Mouse (Mus musculus): ENCODE results near the gene Setdb2. TPM values are rescaled to one million over a fixed set of nuclear protein-coding genes. Genes with fewer than 3 reads are reported as not detected.
"Not testable (repeated sequence)": the region's sequence is repeated elsewhere in the genome, so short reads cannot be mapped to it uniquely, and the experiment has no call there.

Setdb2 gene
- polyA plus RNA-seq, 1 experiment from 2014 or later = 14.1 TPM

- H3K27me3 ChIP-seq (ENCODE audit: control insufficient read depth, insufficient read depth, low read length); H3K4me3 ChIP-seq (ENCODE audit: low read depth, low read length); H3K36me3 ChIP-seq (ENCODE audit: control insufficient read depth, insufficient read depth, low read length); ATAC-seq (ENCODE audit: insufficient number of reproducible peaks, low FRiP score, low TSS enrichment, low read depth); DNase-seq (ENCODE audit: low spot score); H3K9me3 ChIP-seq (ENCODE audit: control insufficient read depth, low read length); H3K9ac ChIP-seq (ENCODE audit: low read length); H3K4me2 ChIP-seq (ENCODE audit: low read depth, severe bottlenecking); H3K27ac ChIP-seq (replicated peaks; ENCODE audit: low read depth, low read length); H3K4me1 ChIP-seq (ENCODE audit: control insufficient read depth, insufficient read depth, low read length): not testable (repeated sequence)
- 95% methylated on average over 2 of the region's 2 CpGs for WGBS
Measured at GRCm38 (mm10) chr14:59414979-59415378, 25.7 kb downstream of the Setdb2 start.

- Histone ChIP-seq H3K36me3 (ENCODE audit: control insufficient read depth, insufficient read depth, low read length) (peaks cover 2% of the 10 kb centered on the region; the same call in 1 of the 2 replicates), H3K4me2 (ENCODE audit: low read depth, severe bottlenecking) (no peak overlapping the region), H3K9ac (ENCODE audit: low read length) (no peak overlapping the region), H3K9me3 (ENCODE audit: control insufficient read depth, low read length) (no peaks in the 10 kb centered on the region), H3K4me3 (ENCODE audit: low read depth, low read length) (no peak overlapping the region), H3K27ac (replicated peaks; ENCODE audit: low read depth, low read length) (no peak overlapping the region), H3K4me1 (ENCODE audit: control insufficient read depth, insufficient read depth, low read length) (no peaks in the 10 kb centered on the region), H3K27me3 (ENCODE audit: control insufficient read depth, insufficient read depth, low read length) (no peaks in the 10 kb centered on the region)
- ATAC-seq (ENCODE audit: insufficient number of reproducible peaks, low FRiP score, low TSS enrichment, low read depth) (no peak), DNase-seq (ENCODE audit: low spot score) (no peak)
- 80% methylated on average over 2 of the region's 2 CpGs for WGBS
Measured at GRCm38 (mm10) chr14:59396999-59397398, 43.7 kb downstream of the Setdb2 start.

- Histone ChIP-seq H3K4me3 (ENCODE audit: low read depth, low read length) (no peak within 1 kb of the TSS), H3K4me1 (ENCODE audit: control insufficient read depth, insufficient read depth, low read length) (no peaks in the 10 kb centered on the region), H3K27me3 (ENCODE audit: control insufficient read depth, insufficient read depth, low read length) (no peaks in the 10 kb centered on the region), H3K9ac (ENCODE audit: low read length) (no peak within 1 kb of the TSS), H3K27ac (replicated peaks; ENCODE audit: low read depth, low read length) (no peak within 1 kb of the TSS), H3K9me3 (ENCODE audit: control insufficient read depth, low read length) (no peaks in the 10 kb centered on the region), H3K4me2 (ENCODE audit: low read depth, severe bottlenecking) (no peak within 1 kb of the TSS), H3K36me3 (ENCODE audit: control insufficient read depth, insufficient read depth, low read length) (no peaks in the 10 kb centered on the region)
- DNase-seq (ENCODE audit: low spot score) (no peak), ATAC-seq (ENCODE audit: insufficient number of reproducible peaks, low FRiP score, low TSS enrichment, low read depth) (no peak)
- 92% methylated on average over 3 of the region's 3 CpGs for WGBS
Measured at GRCm38 (mm10) chr14:59395281-59395680, 45.4 kb downstream of the Setdb2 start, which contains the start of gene Phf11c. Gene Phf11c (minus strand): TSS chr14:59395381.

- not testable (repeated sequence) for ATAC-seq (ENCODE audit: insufficient number of reproducible peaks, low FRiP score, low TSS enrichment, low read depth)
Measured at GRCm38 (mm10) chr14:59390181-59390580, 50.5 kb downstream of the Setdb2 start.

GRCm38 (mm10) chr14:59389532-59389931 is 51.2 kb downstream of the Setdb2 start:
- H3K4me2 ChIP-seq (ENCODE audit: low read depth, severe bottlenecking) = no peak overlapping the region
- DNase-seq (ENCODE audit: low spot score) (no peak), ATAC-seq (ENCODE audit: insufficient number of reproducible peaks, low FRiP score, low TSS enrichment, low read depth) (no peak)
- H3K36me3 ChIP-seq (ENCODE audit: control insufficient read depth, insufficient read depth, low read length) = no peaks in the 10 kb centered on the region
- H3K4me3 ChIP-seq (ENCODE audit: low read depth, low read length) = no peak overlapping the region
- H3K9me3 ChIP-seq (ENCODE audit: control insufficient read depth, low read length) = no peaks in the 10 kb centered on the region
- no peaks in the 10 kb centered on the region for H3K27me3 ChIP-seq (ENCODE audit: control insufficient read depth, insufficient read depth, low read length)
- no peak overlapping the region for H3K9ac ChIP-seq (ENCODE audit: low read length)
- H3K4me1 ChIP-seq (ENCODE audit: control insufficient read depth, insufficient read depth, low read length) = no peaks in the 10 kb centered on the region
- H3K27ac ChIP-seq (replicated peaks; ENCODE audit: low read depth, low read length) = no peak overlapping the region
- 61% methylated on average over 1 of the region's 1 CpGs for WGBS

More at GRCm38 (mm10) chr14:59390181-59390580, 50.5 kb downstream of the Setdb2 start:
- H3K27ac ChIP-seq (replicated peaks; ENCODE audit: low read depth, low read length); DNase-seq (ENCODE audit: low spot score); H3K36me3 ChIP-seq (ENCODE audit: control insufficient read depth, insufficient read depth, low read length); H3K9ac ChIP-seq (ENCODE audit: low read length); H3K9me3 ChIP-seq (ENCODE audit: control insufficient read depth, low read length); H3K4me2 ChIP-seq (ENCODE audit: low read depth, severe bottlenecking); H3K27me3 ChIP-seq (ENCODE audit: control insufficient read depth, insufficient read depth, low read length); H3K4me3 ChIP-seq (ENCODE audit: low read depth, low read length); H3K4me1 ChIP-seq (ENCODE audit: control insufficient read depth, insufficient read depth, low read length): not testable (repeated sequence)
- WGBS = 77% methylated on average over 4 of the region's 4 CpGs

- no peak for ATAC-seq (ENCODE audit: insufficient number of reproducible peaks, low FRiP score, low TSS enrichment, low read depth)
- no peak overlapping the region for H3K4me2 ChIP-seq (ENCODE audit: low read depth, severe bottlenecking)
- H3K9ac ChIP-seq (ENCODE audit: low read length) = no peak overlapping the region
- H3K4me3 ChIP-seq (ENCODE audit: low read depth, low read length) = no peak overlapping the region
- 94% methylated on average over 25 of the region's 25 CpGs for WGBS
- no peak overlapping the region for H3K27ac ChIP-seq (replicated peaks; ENCODE audit: low read depth, low read length)
- H3K36me3 ChIP-seq (ENCODE audit: control insufficient read depth, insufficient read depth, low read length) = no peaks in the 10 kb centered on the region
- H3K27me3 ChIP-seq (ENCODE audit: control insufficient read depth, insufficient read depth, low read length) = no peaks in the 10 kb centered on the region
- H3K9me3 ChIP-seq (ENCODE audit: control insufficient read depth, low read length) = no peaks in the 10 kb centered on the region
- H3K4me1 ChIP-seq (ENCODE audit: control insufficient read depth, insufficient read depth, low read length) = no peaks in the 10 kb centered on the region
- DNase-seq (ENCODE audit: low spot score) = no peak
Measured at GRCm38 (mm10) chr14:59370348-59371068, 70.2 kb downstream of the Setdb2 start.

GRCm38 (mm10) chr14:59366386-59367105 is 74.1 kb downstream of the Setdb2 start:
- ATAC-seq (ENCODE audit: insufficient number of reproducible peaks, low FRiP score, low TSS enrichment, low read depth) (no peak), DNase-seq (ENCODE audit: low spot score) (no peak)
- Histone ChIP-seq H3K4me1 (ENCODE audit: control insufficient read depth, insufficient read depth, low read length) (no peaks in the 10 kb centered on the region), H3K27me3 (ENCODE audit: control insufficient read depth, insufficient read depth, low read length) (no peaks in the 10 kb centered on the region), H3K27ac (replicated peaks; ENCODE audit: low read depth, low read length) (no peak overlapping the region), H3K36me3 (ENCODE audit: control insufficient read depth, insufficient read depth, low read length) (no peaks in the 10 kb centered on the region), H3K4me2 (ENCODE audit: low read depth, severe bottlenecking) (no peak overlapping the region), H3K9ac (ENCODE audit: low read length) (no peak overlapping the region), H3K4me3 (ENCODE audit: low read depth, low read length) (no peak overlapping the region), H3K9me3 (ENCODE audit: control insufficient read depth, low read length) (no peaks in the 10 kb centered on the region)
- WGBS = 74% methylated on average over 8 of the region's 8 CpGs

GRCm38 (mm10) chr14:59365244-59365644 is 75.4 kb downstream of the Setdb2 start, which contains the start of gene Phf11d:
Gene Phf11d (minus strand): TSS chr14:59365470.
- no peak for ATAC-seq (ENCODE audit: insufficient number of reproducible peaks, low FRiP score, low TSS enrichment, low read depth)
- no peaks in the 10 kb centered on the region for H3K9me3 ChIP-seq (ENCODE audit: control insufficient read depth, low read length)
- no peak within 1 kb of the TSS for H3K4me2 ChIP-seq (ENCODE audit: low read depth, severe bottlenecking)
- H3K4me1 ChIP-seq (ENCODE audit: control insufficient read depth, insufficient read depth, low read length) = no peaks in the 10 kb centered on the region
- H3K36me3 ChIP-seq (ENCODE audit: control insufficient read depth, insufficient read depth, low read length) = no peaks in the 10 kb centered on the region
- no peak within 1 kb of the TSS for H3K4me3 ChIP-seq (ENCODE audit: low read depth, low read length)
- no peaks in the 10 kb centered on the region for H3K27me3 ChIP-seq (ENCODE audit: control insufficient read depth, insufficient read depth, low read length)
- no peak for DNase-seq (ENCODE audit: low spot score)
- 83% methylated on average over 6 of the region's 6 CpGs for WGBS
- H3K9ac ChIP-seq (ENCODE audit: low read length) = no peak within 1 kb of the TSS
- H3K27ac ChIP-seq (replicated peaks; ENCODE audit: low read depth, low read length) = no peak within 1 kb of the TSS
